Mouse (Mus musculus) heart, adult 18-20 months (tissue): ENCODE measurements around the gene Eml1. TPM values are rescaled to one million over a fixed set of nuclear protein-coding genes. Genes with fewer than 3 reads are reported as not detected.

Source experiments
- DNase-seq, 2 experiments: peaks; one replicate each; pipeline ENCODE4 v3.0.0; 2021 to 2022; ENCODE audit warnings: mixed read lengths in 1 of 2
- long read RNA-seq, 2 experiments: library from polyadenylated mRNA; stranded (forward); transcript quantifications; one replicate each; pipeline ENCODE4 v2.0.0; 2021
- total RNA-seq, 2 experiments: library from RNA; stranded (reverse); gene quantifications; 2 replicates each; pipeline ENCODE4 v1.2.3; 2021

The Eml1 gene
- 10 to 100 TPM; 81.3 to 95.3 TPM for total RNA-seq
- long read RNA-seq, experiment 1, full-length matches to known transcripts, result 4 of 71 reads
- long read RNA-seq, experiment 1, partial matches to known transcripts, result 16 of 71 reads
- long read RNA-seq, experiment 1, other reads (novel, unspliced or antisense), result 51 of 71 reads
- long read RNA-seq, experiment 2, full-length matches to known transcripts, result 6 of 30 reads
- long read RNA-seq, experiment 2, partial matches to known transcripts, result 2 of 30 reads
- long read RNA-seq, experiment 2, other reads (novel, unspliced or antisense), result 22 of 30 reads

DNA sequence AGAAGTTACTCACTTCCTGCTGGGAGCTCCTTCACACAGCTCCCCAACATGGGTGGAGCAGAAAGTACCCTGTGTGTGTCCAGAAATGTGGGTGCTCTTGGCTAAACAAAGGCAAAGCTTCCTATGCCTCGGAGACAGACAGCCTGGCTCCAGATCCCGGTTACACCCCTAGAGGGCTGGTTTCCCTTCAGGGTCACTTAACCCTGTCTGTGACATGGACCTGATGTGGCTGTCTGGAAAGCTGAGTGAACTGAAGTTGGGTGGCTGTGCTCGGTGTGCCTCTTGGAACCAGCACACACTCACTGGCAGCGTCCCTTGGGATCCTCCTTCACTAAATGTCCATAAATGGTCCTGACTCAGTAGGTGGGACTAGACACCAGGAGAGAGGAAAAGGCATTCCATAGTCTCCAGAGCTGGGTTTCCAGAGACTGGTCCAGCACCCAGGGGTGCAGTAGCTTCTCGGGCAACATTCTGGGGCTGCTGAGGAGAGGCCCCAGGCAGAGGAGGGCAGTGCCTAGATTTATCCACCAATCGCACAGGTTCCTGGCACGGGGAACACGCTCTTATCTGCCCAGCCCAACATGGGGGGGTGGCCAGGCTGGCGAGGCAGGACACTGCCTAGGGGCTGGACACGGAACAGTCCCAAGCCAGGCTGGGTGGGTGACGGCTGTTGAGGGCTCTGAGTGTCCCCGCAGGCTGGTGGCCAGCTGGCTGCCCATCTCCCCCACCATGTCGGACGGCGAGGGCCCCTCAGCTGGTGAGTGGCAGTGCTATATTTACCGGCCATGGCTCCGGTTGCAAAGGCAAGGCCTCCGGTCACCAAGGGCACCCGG, at the start of gene Eml1:
Gene Eml1, plus strand, starts transcription at position 362 of the 833 bp plus-strand sequence.
- peak; percentile 77 to 83 for DNase-seq

DNA sequence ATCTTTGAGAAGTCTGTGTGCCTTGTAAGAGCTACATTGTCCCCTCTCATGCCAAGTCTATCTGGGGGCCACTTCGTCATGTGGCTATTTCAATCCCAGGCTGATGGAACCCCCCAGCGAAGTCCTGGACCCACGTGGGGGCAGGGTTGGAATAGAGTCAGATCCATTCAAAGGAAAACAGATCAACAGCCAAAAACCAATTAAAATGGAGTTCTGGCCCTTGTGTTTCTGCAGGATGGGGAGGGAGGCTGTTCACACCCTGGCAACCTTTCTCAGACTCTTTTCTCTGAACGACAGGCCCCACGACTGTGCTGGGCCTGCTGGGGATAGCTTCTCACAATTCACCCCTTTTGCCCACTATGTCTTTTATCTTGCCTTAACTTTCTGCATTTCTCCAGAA, 44.4 kb upstream of the Eml1 start:
- no peak for DNase-seq

DNA sequence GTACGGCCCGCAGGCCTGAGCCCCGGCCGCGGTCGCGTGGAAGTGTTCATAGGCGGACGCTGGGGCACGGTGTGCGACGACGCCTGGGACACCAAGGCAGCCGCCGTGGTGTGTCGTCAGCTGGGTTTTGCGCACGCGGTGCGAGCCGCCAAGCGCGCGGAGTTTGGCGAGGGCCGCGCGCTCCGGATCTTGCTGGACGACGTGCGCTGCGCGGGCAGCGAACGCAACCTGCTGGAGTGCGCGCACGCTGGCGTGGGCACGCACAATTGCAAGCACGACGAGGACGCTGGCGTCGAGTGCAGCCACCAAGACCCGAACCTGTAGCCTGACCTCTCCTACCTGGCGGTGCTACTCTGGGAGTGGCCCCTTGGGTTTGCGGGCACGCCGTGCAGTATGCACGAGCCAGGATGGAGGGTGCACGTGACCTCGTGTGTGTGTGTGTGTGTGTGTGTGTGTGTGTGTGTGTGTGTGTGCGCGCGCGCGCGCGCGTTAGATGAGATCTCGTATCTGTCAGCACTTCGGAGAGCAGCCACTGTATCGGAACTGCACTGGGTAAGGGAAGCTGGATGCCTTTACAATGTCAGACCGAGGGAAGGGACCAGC, 42.8 kb upstream of the Eml1 start:
- DNase-seq, result no peak

DNA sequence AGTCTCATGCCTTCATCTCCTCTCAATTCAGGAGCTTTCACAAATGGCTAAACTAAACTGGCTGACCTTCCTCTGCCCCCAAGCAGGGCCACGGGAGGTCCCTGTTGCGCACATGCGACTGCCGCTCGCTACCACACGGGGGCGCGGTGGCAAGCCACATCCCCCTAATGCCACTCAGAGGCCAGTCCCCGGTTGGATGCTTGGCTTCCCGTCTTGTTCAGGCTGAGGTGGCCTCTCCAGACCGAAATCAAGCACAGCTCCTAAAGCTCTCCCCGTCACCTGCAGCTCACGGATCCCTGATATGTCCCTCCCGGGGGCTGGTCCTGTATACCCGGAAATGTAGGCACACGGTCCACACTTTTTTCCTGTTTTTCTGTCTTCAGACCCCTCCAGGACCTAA, 37.7 kb upstream of the Eml1 start:
- peak; percentile 91 to 92 for DNase-seq

- peak in 1 of 2 experiments; percentile 70 for DNase-seq
Measured at GRCm38 (mm10) chr12:108333481-108333882, 37.3 kb upstream of the Eml1 start.

GRCm38 (mm10) chr12:108333895-108334445, 36.8 kb upstream of the Eml1 start, which contains the start of gene Cyp46a1:
TSS of gene Cyp46a1 (plus strand) at chr12:108334381.
- DNase-seq, result peak; percentile 100

DNA sequence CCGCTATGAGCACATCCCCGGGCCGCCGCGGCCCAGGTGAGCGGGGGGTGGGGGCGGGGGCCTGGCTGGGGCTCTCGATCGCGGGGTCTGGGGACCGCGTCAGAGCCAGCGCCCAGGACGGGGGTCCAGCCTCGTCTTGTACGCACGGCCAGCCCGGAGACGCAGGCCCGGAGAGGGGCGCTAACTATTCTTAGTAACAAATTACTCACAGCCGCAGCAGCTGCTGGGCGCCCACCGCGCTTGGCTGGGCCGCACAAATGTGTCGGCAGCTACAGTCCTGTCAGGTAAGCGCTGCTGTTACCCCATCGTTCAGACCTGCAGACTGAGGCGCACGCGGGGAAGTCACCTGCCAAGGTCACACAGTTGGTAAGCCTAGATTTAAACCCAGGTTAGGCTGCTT, 36.2 kb upstream of the Eml1 start:
- DNase-seq, result no peak

- DNase-seq, result peak; percentile 18 to 58
Measured at GRCm38 (mm10) chr12:108338572-108339190, 32.1 kb upstream of the Eml1 start.

DNA sequence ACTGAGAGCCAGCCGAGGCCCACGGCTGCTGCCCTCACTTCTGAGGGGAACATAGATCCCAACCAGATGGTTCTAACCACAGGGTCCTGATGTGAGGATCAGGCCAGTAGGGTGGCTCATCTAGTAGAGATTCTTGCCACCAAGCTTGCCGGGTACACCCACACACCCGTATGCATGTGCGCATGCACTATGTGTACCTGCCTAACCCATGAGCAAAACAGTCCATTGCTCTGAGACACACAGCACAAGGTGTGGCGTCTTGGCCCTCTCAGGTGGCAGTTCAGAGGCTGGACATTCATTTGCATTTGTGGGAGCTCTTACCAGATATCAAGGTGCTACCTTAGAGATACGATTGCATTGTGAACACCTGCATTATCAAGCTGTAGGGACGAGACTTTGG, 22.6 kb upstream of the Eml1 start:
- no peak for DNase-seq

GRCm38 (mm10) chr12:108349026-108349425, 21.7 kb upstream of the Eml1 start:
- no peak for DNase-seq

- DNase-seq, result no peak
Measured at GRCm38 (mm10) chr12:108350931-108351330, 19.8 kb upstream of the Eml1 start.

GRCm38 (mm10) chr12:108352371-108353136, 18.2 kb upstream of the Eml1 start:
- no peak for DNase-seq

- DNase-seq, result no peak
Measured at GRCm38 (mm10) chr12:108354284-108354683, 16.5 kb upstream of the Eml1 start.

- DNase-seq, result no peak
Measured at GRCm38 (mm10) chr12:108355271-108355670, 15.5 kb upstream of the Eml1 start.

DNA sequence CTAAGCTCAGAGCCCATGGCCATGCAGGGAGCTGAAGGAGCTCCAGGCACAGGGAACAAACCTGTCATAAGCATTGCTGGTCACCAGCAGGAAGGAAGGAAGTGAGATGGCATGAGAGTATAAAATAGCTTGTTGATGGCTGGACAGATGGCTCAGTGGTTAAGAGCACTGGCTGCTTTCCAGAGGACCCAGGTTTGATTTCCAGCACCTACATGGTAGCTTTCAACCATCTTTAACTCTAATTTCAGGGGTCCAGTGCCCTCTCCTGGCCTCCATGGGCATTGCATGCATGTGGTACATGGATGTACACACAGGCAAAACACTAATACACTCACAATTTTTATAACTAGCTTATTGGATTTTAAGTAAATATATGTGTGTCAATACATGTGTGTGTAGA, 14.8 kb upstream of the Eml1 start:
- no peak for DNase-seq

- peak; percentile 81 to 92 for DNase-seq
Measured at GRCm38 (mm10) chr12:108363796-108364195, 7.0 kb upstream of the Eml1 start.

- peak; percentile 76 to 82 for DNase-seq
Measured at GRCm38 (mm10) chr12:108365340-108365739, 5.4 kb upstream of the Eml1 start.

- DNase-seq, result no peak
Measured at GRCm38 (mm10) chr12:108365868-108366267, 4.9 kb upstream of the Eml1 start.

DNA sequence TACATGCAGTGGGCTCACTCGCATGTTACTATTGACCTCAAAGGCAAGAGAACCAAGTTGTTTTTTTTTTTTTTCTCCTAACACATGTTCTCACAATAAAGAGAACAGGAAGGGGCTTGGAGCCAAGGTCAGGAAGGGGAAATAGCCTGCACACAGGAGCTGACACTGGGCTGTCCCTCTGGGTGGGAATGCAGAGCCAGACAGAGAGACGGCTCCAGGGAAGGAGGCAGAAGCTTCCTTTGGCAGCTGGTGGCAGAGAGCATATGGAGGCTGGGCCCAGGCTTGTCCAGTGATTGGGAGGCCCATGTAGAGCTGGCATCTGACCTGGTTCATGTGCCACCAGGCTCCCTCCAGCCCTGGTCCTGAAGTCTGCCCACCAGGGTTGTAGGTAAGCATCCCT, 2.8 kb upstream of the Eml1 start:
- DNase-seq, result peak; percentile 41 to 75

- DNase-seq, result no peak
Measured at GRCm38 (mm10) chr12:108368921-108369320, 1.8 kb upstream of the Eml1 start.

DNA sequence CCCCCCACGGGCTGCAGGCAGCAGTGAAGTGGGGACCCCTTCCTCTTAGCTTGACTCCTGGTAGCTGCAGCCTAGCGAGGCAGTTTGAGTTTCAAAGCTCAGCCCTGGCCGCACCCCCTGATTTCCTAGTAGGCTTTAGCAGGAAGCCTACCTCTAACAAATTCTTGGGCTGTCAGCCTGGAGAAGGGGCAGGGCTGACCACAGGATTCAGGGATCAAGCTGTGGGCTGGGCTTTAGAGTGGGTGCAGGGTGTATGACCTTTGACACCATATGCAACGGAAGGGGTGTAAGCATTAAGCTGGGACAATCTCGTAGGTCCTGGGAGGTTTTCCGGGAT, 640 bp downstream of the Eml1 start:
- peak in 1 of 2 experiments; percentile 52 for DNase-seq

GRCm38 (mm10) chr12:108372241-108372640, 1.5 kb downstream of the Eml1 start:
- DNase-seq, result peak; percentile 63 to 83
